ENCODE assay signal across 9 mouse cellular contexts in genomic region chr7:118518687-118519086, GRCm38 (mm10). TPM values are rescaled to one million over a fixed set of nuclear protein-coding genes. Genes with fewer than 3 reads are reported as not detected.
A peak's percentile ranks its signal among the peaks of the same experiment; 100 is the strongest.
DNase-seq lines count a peak whose midpoint lies in the region; ATAC-seq and TF ChIP-seq lines count a peak whose summit lies in the region.
"Had no signal": no experiment of that assay in that cellular context is flagged by ENCODE, and none has a peak within 500 bp of the region (broad histone marks: within the 10 kb centered on the region; RNA-seq: fewer than 3 reads in every experiment).

No protein-coding gene starts in this region.

- H3K9ac ChIP-seq in hindbrain, embryonic 14.5 days, result no peak overlapping the region
- H3K9ac ChIP-seq: liver, embryonic 15.5 days had no signal

- in situ Hi-C loops in Patski (cut with MboI; ENCODE audit: low pct_unique_long_range_greater_than_20kb), result no loop called here

- POLR2A ChIA-PET in Patski (lab: Charles Lee), result no interaction called here

- no peak overlapping the region for H3K4me2 ChIP-seq in hindbrain, embryonic 14.5 days (replicated peaks)
- H3K4me2 ChIP-seq: liver, embryonic 15.5 days had no signal

- no peaks in the 10 kb centered on the region for H3K27me3 ChIP-seq in Patski
- H3K27me3 ChIP-seq in hindbrain, embryonic 14.5 days (ENCODE audit: control insufficient read depth, insufficient read depth, low read length), result no peaks in the 10 kb centered on the region
- H3K27me3 ChIP-seq: liver, embryonic 15.5 days had no signal

- 2% methylated on average over 18 of the region's 18 CpGs for WGBS in hindbrain, embryonic 14.5 days

- H3K4me3 ChIP-seq in hindbrain, embryonic 14.5 days (replicated peaks; ENCODE audit: low read length), result no peak overlapping the region
- H3K4me3 ChIP-seq: liver, embryonic 15.5 days had no signal

- no peak for DNase-seq in Patski (ENCODE audit: low read depth, low spot score)
- DNase-seq in cerebellum, postnatal 10 days, result peak; percentile 87 to 88
- DNase-seq in frontal cortex, postnatal 36 days (ENCODE audit: low spot score in 2 of 2), result peak; percentile 65 to 73
- peak; percentile 67 for DNase-seq in hindbrain, embryonic 14.5 days (ENCODE audit: low spot score)
- peak; percentile 62 to 73 for DNase-seq in layer of hippocampus, postnatal 14 days (ENCODE audit: low spot score in 2 of 2)
- peak; percentile 84 for DNase-seq in lung, postnatal 36 days
- peak; percentile 80 for DNase-seq in retina, postnatal 1 day
- peak; percentile 63 to 75 for DNase-seq in urinary bladder, adult 18-20 months (ENCODE audit: low spot score in 2 of 2)

- H3K4me1 ChIP-seq in hindbrain, embryonic 14.5 days (replicated peaks; ENCODE audit: control insufficient read depth, insufficient read depth, low read length), result 0 out of 2 replicates have a peak, but pooled peaks cover 5% of the 10 kb centered on the region
- H3K4me1 ChIP-seq: liver, embryonic 15.5 days had no signal

- TF ChIP-seq CTCF in Patski (IDR thresholded peaks at IDR 0.05), result peak; percentile 98

- H3K27ac ChIP-seq in hindbrain, embryonic 14.5 days, result no peak overlapping the region
- H3K27ac ChIP-seq: liver, embryonic 15.5 days had no signal

- 0 out of 2 replicates have a peak, but pooled peaks cover 4% of the 10 kb centered on the region for H3K36me3 ChIP-seq in hindbrain, embryonic 14.5 days (replicated peaks; ENCODE audit: control insufficient read depth, insufficient read depth)
- H3K36me3 ChIP-seq: liver, embryonic 15.5 days had no signal

- CTCF ChIA-PET in Patski (lab: Charles Lee), result interaction anchor here (0.6 to 3.5 kb wide), 19 partner anchors 8 to 218 kb away, joined by 3 to 24 read pairs (median 4); partner anchors contain the start of gene Syt17

- H3K9me3 ChIP-seq in hindbrain, embryonic 14.5 days (ENCODE audit: control insufficient read depth, low read length), result no peaks in the 10 kb centered on the region
- H3K9me3 ChIP-seq: liver, embryonic 15.5 days had no signal

- ATAC-seq in Patski, result peak; percentile 81
- peak; percentile 55; the same call in 1 of the 2 replicates for ATAC-seq in hindbrain, embryonic 14.5 days (ENCODE audit: low FRiP score)

RNA-seq across cellular contexts. Expression of gene Coq7, which starts 14.5 kb away (rescaled TPM):
- 61.7 TPM for polyA plus RNA-seq in Patski (2021)
- polyA plus RNA-seq in hindbrain, embryonic 14.5 days (2014; fragmentation: Nextera tagmentation; extraction: Ambion mirVana), result 102 and 113 TPM in 2 replicates
- 10 to 100 TPM; 35.2 to 37.0 TPM for total RNA-seq in layer of hippocampus, postnatal 14 days (2021)

RNA-seq across cellular contexts. Expression of gene Itpripl2, which starts 26.9 kb away (rescaled TPM):
- polyA plus RNA-seq in Patski (2021), result 23.7 TPM
- polyA plus RNA-seq in hindbrain, embryonic 14.5 days (2014; fragmentation: Nextera tagmentation; extraction: Ambion mirVana), result 0.56 and 0.84 TPM in 2 replicates
- 1 to 10 TPM; 4.6 TPM for total RNA-seq in layer of hippocampus, postnatal 14 days (2021)

Comparison
In these comparisons a context has a peak if more than half of its experiments do, and no peak if none do; other contexts are left out.
1. RNA of gene Itpripl2, which starts 26.9 kb away (polyA plus RNA-seq): 23.7 TPM in Patski (single experiment); 0.56 to 0.84 TPM in hindbrain, embryonic 14.5 days; every median in the first group is over 10 times any median in the second.